Mouse (Mus musculus) layer of hippocampus, adult 8-10 months (tissue): ENCODE results near the gene Actn1. TPM values are rescaled to one million over a fixed set of nuclear protein-coding genes. Genes with fewer than 3 reads are reported as not detected.

Experiments
- DNase-seq, 2 experiments: peaks; one replicate each; pipeline ENCODE4 v3.0.0; 2022; ENCODE audit warnings: low spot score in 2 of 2
- total RNA-seq, 4 experiments: library from RNA; stranded (reverse); gene quantifications; 2 replicates each; pipeline ENCODE4 v1.2.4; 2022

The Actn1 gene
- total RNA-seq, 4 experiments from 2014 or later, result 79.9 to 104 (median 90.3) TPM

- DNase-seq, result no peak
These were observed 32.3 kb downstream of the Actn1 start for GRCm38 (mm10) chr12:80227835-80228234.

GRCm38 (mm10) chr12:80226101-80226500 lies 34.1 kb downstream of the Actn1 start:
- no peak for DNase-seq

- no peak for DNase-seq
These were observed 35.9 kb downstream of the Actn1 start for GRCm38 (mm10) chr12:80224241-80224731.

- DNase-seq, result no peak
These were observed 36.7 kb downstream of the Actn1 start for GRCm38 (mm10) chr12:80223511-80223910.

GRCm38 (mm10) chr12:80222473-80222872 lies 37.7 kb downstream of the Actn1 start:
- no peak for DNase-seq

- no peak for DNase-seq
These were observed 39.7 kb downstream of the Actn1 start for GRCm38 (mm10) chr12:80220260-80221038.

GRCm38 (mm10) chr12:80218784-80219183 lies 41.4 kb downstream of the Actn1 start:
- no peak for DNase-seq

- DNase-seq, result no peak
These were observed 42.0 kb downstream of the Actn1 start for GRCm38 (mm10) chr12:80218045-80218611.

GRCm38 (mm10) chr12:80217049-80217448 lies 43.1 kb downstream of the Actn1 start:
- DNase-seq, result no peak

GRCm38 (mm10) chr12:80216258-80216881 lies 43.8 kb downstream of the Actn1 start:
- DNase-seq, result no peak

- DNase-seq, result no peak
These were observed 46.4 kb downstream of the Actn1 start for GRCm38 (mm10) chr12:80213810-80214209.

GRCm38 (mm10) chr12:80213263-80213662 lies 46.9 kb downstream of the Actn1 start:
- DNase-seq, result no peak

GRCm38 (mm10) chr12:80210791-80211612 lies 49.2 kb downstream of the Actn1 start:
- DNase-seq, result no peak

GRCm38 (mm10) chr12:80209914-80210313 lies 50.3 kb downstream of the Actn1 start:
- no peak for DNase-seq

GRCm38 (mm10) chr12:80208126-80208820 lies 51.9 kb downstream of the Actn1 start:
- no peak for DNase-seq

- no peak for DNase-seq
These were observed 56.9 kb downstream of the Actn1 start for GRCm38 (mm10) chr12:80203284-80203683.

GRCm38 (mm10) chr12:80199738-80200137 lies 60.4 kb downstream of the Actn1 start:
- DNase-seq, result no peak

GRCm38 (mm10) chr12:80198487-80198886 lies 61.7 kb downstream of the Actn1 start:
- peak in 1 of 2 experiments; percentile 49 for DNase-seq

- peak in 1 of 2 experiments; percentile 24 for DNase-seq
These were observed 62.8 kb downstream of the Actn1 start for GRCm38 (mm10) chr12:80197343-80197742.

GRCm38 (mm10) chr12:80191806-80192205 lies 68.4 kb downstream of the Actn1 start:
- no peak for DNase-seq

- DNase-seq, result no peak
These were observed 68.8 kb downstream of the Actn1 start for GRCm38 (mm10) chr12:80191371-80191770.
